Mouse (Mus musculus) liver, embryonic 11.5 days (tissue): Measurements from ENCODE around the gene Gm11639. TPM values are rescaled to one million over a fixed set of nuclear protein-coding genes. Genes with fewer than 3 reads are reported as not detected.

Experiments used
- ATAC-seq: fragments of 200-750 bp; cut with Nextera tagmentation; replicated peaks from 2 replicates; pipeline ENCODE4 v1.8.0; 2017; ENCODE audit warnings: moderate number of reproducible peaks, mild to moderate bottlenecking, moderate TSS enrichment, moderate library complexity; ENCODE audit not compliant: low FRiP score
- DNase-seq: peaks from one replicate; pipeline ENCODE4 v3.0.0-alpha.2; 2017; ENCODE audit warnings: low spot score
- H3K27ac ChIP-seq: fragments of 300-500 bp; sonication (generic); 2 replicates; pipeline ENCODE4 v1.5.1; 2014; ENCODE audit warnings: mild to moderate bottlenecking, low read depth, low read length, control low read depth
- H3K27me3 ChIP-seq: fragments of 300-500 bp; sonication (generic); replicated peaks from 2 replicates; pipeline ENCODE4 v1.6.1; 2014; ENCODE audit warnings: low read length, mixed read lengths; ENCODE audit not compliant: control insufficient read depth, insufficient read depth
- H3K36me3 ChIP-seq: fragments of 300-500 bp; sonication (generic); 2 replicates; pipeline ENCODE4 v1.6.1; 2014; ENCODE audit warnings: mild to moderate bottlenecking, low read length, moderate library complexity, mixed read lengths; ENCODE audit not compliant: control insufficient read depth, insufficient read depth
- H3K4me1 ChIP-seq: fragments of 300-500 bp; sonication (generic); replicated peaks from 2 replicates; pipeline ENCODE4 v1.6.1; 2014; ENCODE audit warnings: low read length, mixed read lengths; ENCODE audit not compliant: control insufficient read depth, insufficient read depth
- H3K4me2 ChIP-seq: fragments of 300-500 bp; sonication (generic); 2 replicates; pipeline ENCODE4 v1.6.1; 2014; ENCODE audit warnings: mild to moderate bottlenecking, control low read depth, moderate library complexity
- H3K4me3 ChIP-seq: fragments of 300-500 bp; sonication (generic); 2 replicates; pipeline ENCODE4 v1.5.1; 2014; ENCODE audit warnings: low read depth, low read length, control low read depth
- H3K9ac ChIP-seq: fragments of 300-500 bp; sonication (generic); 2 replicates; pipeline ENCODE4 v1.6.1; 2014; ENCODE audit warnings: low read depth, low read length, control low read depth
- H3K9me3 ChIP-seq: fragments of 300-500 bp; sonication (generic); 2 replicates; pipeline ENCODE4 v1.6.1; 2016; ENCODE audit warnings: low read length, inconsistent platforms, mixed read lengths; ENCODE audit not compliant: control insufficient read depth
- WGBS: fragments of 180-500 bp; shearing (Covaris S2); extraction: QIAGEN DNeasy Blood & Tissue Kit; methylation state at CpG from one replicate; pipeline ENCODE4 v1.1.7; 2014; 5-methylcytosine and 5-hydroxymethylcytosine counted together
- polyA plus RNA-seq: library from polyadenylated mRNA; unstranded; fragments of >200 nt; fragmentation: Nextera tagmentation; extraction: Ambion mirVana; gene quantifications from 2 replicates; pipeline ENCODE4 v1.2.1, GENCODE M21; 2014

Gm11639 gene
- polyA plus RNA-seq, 1 experiment from 2014 or later = 0.05 TPM

GRCm38 (mm10) chr11:105146593-105146992, 461.1 kb downstream of the Gm11639 start, which contains the start of gene Gm10842:
Gm10842 (plus strand) TSS chr11:105146893.
- DNase-seq (no peak), ATAC-seq (no peak)
- WGBS = 74% methylated on average over 3 of the region's 3 CpGs
- Histone ChIP-seq H3K27me3 (no peaks in the 10 kb centered on the region), H3K9ac (no peak within 1 kb of the TSS; the same call in 1 of the 2 replicates), H3K4me3 (no peak within 1 kb of the TSS), H3K9me3 (no peaks in the 10 kb centered on the region), H3K27ac (no peak within 1 kb of the TSS), H3K4me1 (peaks cover 24% of the 10 kb centered on the region), H3K36me3 (no peaks in the 10 kb centered on the region), H3K4me2 (no peak within 1 kb of the TSS)

DNA sequence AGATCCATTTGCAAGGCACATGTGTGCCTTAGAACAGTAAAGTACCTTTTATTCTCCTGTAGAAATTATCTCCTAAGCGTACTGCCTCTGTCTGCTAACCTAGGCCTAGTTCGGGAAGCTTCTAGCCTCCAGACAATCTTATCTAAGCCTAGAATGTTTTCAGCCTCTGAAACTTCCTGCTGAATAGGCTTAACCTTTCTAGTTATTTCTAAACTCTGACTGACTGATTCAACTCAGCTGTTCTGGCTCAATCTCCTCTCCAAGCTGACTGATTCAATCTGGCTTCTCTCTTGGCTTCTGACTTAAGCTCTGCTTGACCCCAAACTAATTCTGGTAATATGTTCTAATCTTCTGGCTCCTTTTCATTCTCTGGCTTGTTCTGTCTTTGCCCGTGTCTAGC, 463.8 kb downstream of the Gm11639 start:
- H3K9me3 ChIP-seq = no peaks in the 10 kb centered on the region
- H3K9ac ChIP-seq = no peak overlapping the region
- peak overlapping the region; percentile 70; the same call in 1 of the 2 replicates for H3K27ac ChIP-seq
- H3K4me3 ChIP-seq = no peak overlapping the region
- no peak overlapping the region for H3K4me2 ChIP-seq
- ATAC-seq (no peak), DNase-seq (no peak)
- WGBS = 50% methylated on average over 3 of the region's 3 CpGs
- H3K27me3 ChIP-seq = no peaks in the 10 kb centered on the region
- H3K36me3 ChIP-seq = no peaks in the 10 kb centered on the region
- peaks cover 40% of the 10 kb centered on the region for H3K4me1 ChIP-seq

DNA sequence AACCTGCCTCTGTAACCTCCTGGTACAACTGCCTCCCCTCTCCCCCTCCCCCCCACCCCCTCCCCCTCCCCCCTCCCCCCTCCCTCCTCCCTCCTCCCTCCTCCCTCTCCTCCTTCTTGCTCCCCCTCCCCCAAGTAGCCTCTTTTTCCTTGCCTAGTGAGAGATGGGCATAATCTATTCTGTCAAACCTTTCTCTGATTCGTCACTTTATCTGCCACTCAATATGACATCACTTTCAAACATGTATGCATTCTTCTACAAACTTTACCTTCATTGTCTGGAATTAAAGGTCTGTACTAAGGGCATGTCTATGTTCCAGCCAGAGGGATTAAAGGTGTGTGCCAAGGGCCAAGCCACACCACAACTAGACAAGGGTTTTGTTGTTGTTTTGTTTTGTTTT, 464.3 kb downstream of the Gm11639 start:
- WGBS = 64% methylated on average over 1 of the region's 1 CpGs
- Histone ChIP-seq H3K27me3 (no peaks in the 10 kb centered on the region; the same call in 1 of the 2 replicates), H3K4me3 (no peak overlapping the region), H3K36me3 (no peaks in the 10 kb centered on the region), H3K9me3 (no peaks in the 10 kb centered on the region), H3K27ac (peak overlapping the region; percentile 70), H3K4me2 (no peak overlapping the region), H3K4me1 (peaks cover 40% of the 10 kb centered on the region), H3K9ac (no peak overlapping the region; the same call in 1 of the 2 replicates)
- ATAC-seq (no peak), DNase-seq (no peak)

DNA sequence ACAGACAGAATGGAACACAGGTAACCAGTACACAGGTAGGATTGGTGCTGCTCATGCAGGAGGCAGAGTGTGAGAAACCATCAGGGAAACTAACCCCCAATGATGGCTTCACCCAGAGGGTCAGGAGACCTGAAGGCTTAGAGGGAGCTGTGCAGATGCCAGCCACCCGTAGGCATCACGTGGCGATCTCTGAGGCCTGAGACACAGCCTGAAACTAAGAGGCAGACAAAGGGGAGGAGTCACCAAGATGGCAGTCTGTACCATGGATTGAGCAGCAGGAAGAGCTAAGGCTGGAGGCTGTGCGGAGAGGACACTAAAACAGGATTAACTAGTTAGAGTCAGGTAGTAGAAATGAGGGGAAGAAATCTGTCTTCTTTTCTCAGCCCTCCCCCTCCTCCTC, 465.2 kb downstream of the Gm11639 start:
- H3K4me1 ChIP-seq = peaks cover 40% of the 10 kb centered on the region
- H3K4me3 ChIP-seq = no peak overlapping the region
- no peak overlapping the region for H3K27ac ChIP-seq
- no peaks in the 10 kb centered on the region; the same call in 1 of the 2 replicates for H3K27me3 ChIP-seq
- no peaks in the 10 kb centered on the region for H3K36me3 ChIP-seq
- H3K4me2 ChIP-seq = peak overlapping the region; percentile 38; the same call in 1 of the 2 replicates
- 0 out of 2 replicates have a peak overlapping the region, but pooled peaks have one; percentile 39 for H3K9ac ChIP-seq
- DNase-seq (no peak), ATAC-seq (no peak)
- H3K9me3 ChIP-seq = no peaks in the 10 kb centered on the region
- 64% methylated on average over 4 of the region's 4 CpGs for WGBS

- whole genome bisulfite sequencing = 21% methylated on average over 18 of the region's 19 CpGs
- Histone ChIP-seq H3K27ac (peak overlapping the region; percentile 81), H3K27me3 (no peaks in the 10 kb centered on the region; the same call in 1 of the 2 replicates), H3K9ac (peak overlapping the region; percentile 55), H3K4me2 (peak overlapping the region; percentile 38), H3K4me1 (peaks cover 44% of the 10 kb centered on the region), H3K4me3 (no peak overlapping the region), H3K9me3 (no peaks in the 10 kb centered on the region), H3K36me3 (no peaks in the 10 kb centered on the region)
- ATAC-seq (no peak), DNase-seq (no peak)
These were observed 465.9 kb downstream of the Gm11639 start for GRCm38 (mm10) chr11:105151226-105152016.

- H3K36me3 ChIP-seq = no peaks in the 10 kb centered on the region
- peaks cover 49% of the 10 kb centered on the region for H3K4me1 ChIP-seq
- H3K27me3 ChIP-seq = no peaks in the 10 kb centered on the region; the same call in 1 of the 2 replicates
- no peaks in the 10 kb centered on the region for H3K9me3 ChIP-seq
- DNase-seq (no peak), ATAC-seq (no peak)
- peak overlapping the region; percentile 55 for H3K9ac ChIP-seq
- peak overlapping the region; percentile 81 for H3K27ac ChIP-seq
- H3K4me2 ChIP-seq = peak overlapping the region; percentile 38
- 36% methylated on average over 3 of the region's 4 CpGs for WGBS
- H3K4me3 ChIP-seq = no peak overlapping the region
These were observed 466.5 kb downstream of the Gm11639 start for GRCm38 (mm10) chr11:105152017-105152300.

DNA sequence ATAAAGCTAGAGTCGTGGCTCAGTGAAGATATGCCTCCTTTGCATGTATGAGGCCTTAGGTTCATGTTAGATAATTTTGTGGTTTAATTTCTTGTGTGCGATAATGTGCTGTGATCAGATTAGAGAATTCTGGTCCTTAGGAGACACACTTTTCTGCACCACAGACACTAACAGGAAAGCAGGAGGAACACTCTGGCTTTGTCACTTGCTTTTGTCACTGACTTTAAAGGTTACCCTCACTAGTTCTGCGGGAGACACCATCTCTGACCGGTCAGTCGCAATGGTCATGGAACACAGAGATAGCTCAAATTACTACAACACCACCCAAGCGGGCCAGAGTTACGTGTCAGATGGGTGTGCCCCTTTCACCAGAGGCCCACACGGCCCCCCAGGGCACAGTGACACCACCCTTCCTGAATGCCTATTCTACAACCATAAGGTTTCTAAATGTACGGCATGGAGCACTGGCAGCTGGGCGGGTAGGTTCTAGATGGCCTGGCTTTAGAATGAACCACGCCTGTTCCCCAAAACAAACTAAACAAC, 466.9 kb downstream of the Gm11639 start:
- Histone ChIP-seq H3K9me3 (no peaks in the 10 kb centered on the region), H3K36me3 (no peaks in the 10 kb centered on the region), H3K9ac (peak overlapping the region; percentile 59), H3K27me3 (no peaks in the 10 kb centered on the region; the same call in 1 of the 2 replicates), H3K27ac (peak overlapping the region; percentile 96), H3K4me2 (peak overlapping the region; percentile 51), H3K4me3 (no peak overlapping the region), H3K4me1 (peaks cover 50% of the 10 kb centered on the region)
- peak; percentile 74 for DNase-seq
- 47% methylated on average over 11 of the region's 11 CpGs for WGBS
- ATAC-seq = peak; percentile 91

GRCm38 (mm10) chr11:105153068-105153833, 467.7 kb downstream of the Gm11639 start:
- Histone ChIP-seq H3K4me3 (no peak overlapping the region; the same call in 1 of the 2 replicates), H3K4me2 (peak overlapping the region; percentile 51), H3K9ac (peak overlapping the region; percentile 59), H3K9me3 (no peaks in the 10 kb centered on the region), H3K4me1 (peaks cover 50% of the 10 kb centered on the region), H3K27ac (peak overlapping the region; percentile 96), H3K27me3 (no peaks in the 10 kb centered on the region; the same call in 1 of the 2 replicates), H3K36me3 (no peaks in the 10 kb centered on the region)
- DNase-seq (no peak), ATAC-seq (peak; percentile 58)
- WGBS = 32% methylated on average over 12 of the region's 12 CpGs
